Mouse (Mus musculus): Measurements from ENCODE around the gene Reg4.

DNA sequence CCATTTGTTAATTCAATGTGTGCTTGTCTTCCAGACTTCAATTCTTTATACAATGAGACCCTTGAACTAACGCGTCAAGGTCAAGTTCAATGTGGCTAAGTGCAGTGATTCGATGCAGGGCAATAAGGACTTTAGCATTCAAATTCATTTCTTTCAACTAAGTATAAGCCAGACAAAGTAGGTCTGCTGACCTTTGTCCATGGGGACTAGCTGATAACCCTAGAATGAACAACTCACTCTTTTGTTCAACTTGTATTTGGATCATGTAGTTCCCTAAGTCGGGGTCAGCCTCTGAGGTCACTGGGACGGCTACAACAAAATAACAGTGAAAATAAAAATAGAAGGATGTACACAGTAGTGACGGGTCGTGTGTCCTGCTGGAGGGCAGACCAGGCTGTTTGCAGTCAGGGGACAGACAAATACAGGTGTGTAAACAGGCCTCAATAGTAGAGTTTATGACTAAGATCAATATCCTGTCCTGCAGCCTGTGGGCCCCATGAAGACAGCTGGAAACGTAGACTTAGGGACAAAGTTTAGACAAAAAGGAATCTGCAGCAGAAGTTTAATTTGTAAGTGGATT, 20.6 kb downstream of the Reg4 start:
- TF ChIP-seq ZMIZ1 (IDR thresholded peaks at IDR 0.05; ENCODE audit: low read depth, low read length): no peak
- no peak for TF ChIP-seq HCFC1 (IDR thresholded peaks at IDR 0.05; ENCODE audit: low read depth, low read length)
- TF ChIP-seq MAZ (IDR thresholded peaks at IDR 0.05; ENCODE audit: low read depth, low read length): no peak
- TF ChIP-seq ELF1 (IDR thresholded peaks at IDR 0.05; ENCODE audit: low read depth, low read length): no peak
- no peak for TF ChIP-seq CTCF (conservative IDR thresholded peaks at IDR 0.05 in 1 of 2, IDR thresholded peaks at IDR 0.05 in 1 of 2; ENCODE audit: low read depth in 2 of 2, low read length in 2 of 2)
- no peak for TF ChIP-seq POLR2A (IDR thresholded peaks at IDR 0.05; ENCODE audit: low read depth, low read length)
- TF ChIP-seq CHD2 (IDR thresholded peaks at IDR 0.05; ENCODE audit: low read length): no peak
- TF ChIP-seq MAX (IDR thresholded peaks at IDR 0.05; ENCODE audit: low read length): no peak
- TF ChIP-seq EP300 (IDR thresholded peaks at IDR 0.05; ENCODE audit: low read length): no peak
- TF ChIP-seq USF2 (conservative IDR thresholded peaks at IDR 0.05; ENCODE audit: low read depth, low read length): no peak

Measured in CH12.LX (cell line).